Mouse (Mus musculus) ovary, adult 18-20 months (tissue): ENCODE measurements around the gene Olfr1389.
"Not testable (repeated sequence)": the region's sequence is repeated elsewhere in the genome, so short reads cannot be mapped to it uniquely, and the experiment has no call there.

Source experiments
- DNase-seq: peaks from one replicate; pipeline ENCODE4 v3.0.0; 2022; ENCODE audit warnings: low spot score, mixed read lengths

Olfr1389 gene

DNA sequence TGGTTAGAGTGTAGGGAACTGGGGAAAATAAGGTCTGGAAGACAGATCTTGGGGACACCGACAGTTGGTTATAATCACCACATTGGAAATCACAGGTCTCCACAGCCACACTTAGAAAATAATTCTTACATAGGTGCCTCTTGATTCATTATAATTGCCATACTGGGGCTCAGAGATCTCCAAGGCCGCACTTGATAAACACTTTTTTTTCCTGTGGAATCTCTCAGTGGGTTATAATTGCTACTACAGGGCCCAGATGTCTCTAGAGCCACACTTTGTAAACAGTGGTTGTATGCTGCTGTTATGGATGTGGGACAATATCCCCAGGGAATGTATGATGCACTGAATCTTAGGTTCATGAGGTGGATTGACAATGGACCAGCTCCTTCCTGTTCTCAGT, at the start of gene Olfr1389:
Olfr1389 (plus strand) TSS at position 301 of the 400 bp plus-strand sequence.
- DNase-seq = no peak

DNA sequence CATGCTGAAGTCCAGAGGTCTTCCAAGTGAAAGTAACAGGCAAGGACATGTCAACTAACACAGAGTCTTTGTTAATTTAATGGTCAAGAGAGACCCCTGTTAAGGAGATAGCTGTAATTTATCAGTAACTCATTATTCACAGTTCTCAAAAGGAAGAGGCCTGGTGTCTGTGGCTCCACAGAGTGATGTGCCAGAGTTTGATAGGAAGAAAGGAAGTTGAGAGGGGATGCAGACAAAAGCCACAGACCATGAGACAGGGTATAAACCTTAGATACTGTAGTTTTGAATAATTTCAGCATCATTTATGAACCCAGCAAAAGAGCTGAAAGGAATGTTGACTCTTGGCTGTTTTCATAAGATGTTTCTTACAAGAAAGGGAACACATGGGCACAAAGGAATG, 39.7 kb upstream of the Olfr1389 start:
- DNase-seq = no peak

DNA sequence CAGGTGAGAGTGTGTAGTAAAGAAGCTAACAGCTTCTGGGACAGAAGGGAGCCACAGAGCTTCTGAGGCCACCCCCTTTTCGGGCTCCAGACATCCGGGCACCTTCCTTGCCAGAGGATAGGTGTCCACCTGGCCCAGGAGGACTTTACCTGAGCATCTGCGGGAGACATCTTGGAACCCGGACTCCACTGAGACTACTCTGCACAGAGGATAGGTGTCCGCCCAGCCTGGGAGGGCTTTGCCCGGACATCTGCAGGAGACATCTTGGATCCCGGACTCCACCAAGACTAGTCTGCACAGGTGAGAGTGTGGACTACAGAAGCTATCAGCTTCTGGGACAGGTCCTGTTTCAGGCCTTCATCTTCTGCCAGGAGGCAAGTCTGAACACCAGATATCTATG, 36.7 kb upstream of the Olfr1389 start:
- not testable (repeated sequence) for DNase-seq

DNA sequence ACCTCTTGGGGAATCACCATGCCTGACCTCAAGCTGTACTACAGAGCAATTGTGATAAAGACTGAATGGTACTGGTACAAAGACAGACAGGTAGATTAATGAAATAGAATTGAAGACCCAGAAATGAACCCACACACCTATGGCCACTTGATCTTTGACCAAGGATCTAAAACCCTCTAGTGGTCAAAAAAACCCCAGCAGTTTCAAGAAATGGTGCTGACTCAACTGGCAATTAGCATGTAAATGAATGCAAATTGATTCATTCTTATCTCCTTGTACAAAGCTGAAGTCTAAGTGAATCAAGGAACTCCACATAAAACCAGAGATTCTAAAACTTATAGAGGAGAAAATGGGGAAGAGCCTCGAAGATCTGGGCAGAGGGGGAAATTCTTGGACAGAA, 30.2 kb upstream of the Olfr1389 start:
- DNase-seq = not testable (repeated sequence)

DNA sequence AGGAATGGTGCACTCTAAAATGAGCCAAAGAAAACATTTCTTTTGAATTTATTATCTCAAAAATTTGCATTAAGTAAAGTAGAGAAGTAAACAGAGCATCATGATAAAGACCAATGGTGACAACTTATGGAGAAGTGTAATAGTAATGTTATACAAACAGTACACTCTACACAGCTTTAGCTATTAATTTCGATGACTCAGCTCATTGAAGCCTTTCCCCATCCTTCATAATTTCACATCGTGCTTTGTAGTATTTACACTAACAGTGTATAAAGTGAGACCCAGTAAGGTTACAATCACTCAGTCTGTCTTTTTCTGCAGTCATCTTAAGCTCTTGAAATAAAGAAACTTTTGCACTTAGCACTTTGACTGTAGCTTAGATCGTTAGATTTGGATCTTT, 16.1 kb upstream of the Olfr1389 start:
- DNase-seq = no peak

DNA sequence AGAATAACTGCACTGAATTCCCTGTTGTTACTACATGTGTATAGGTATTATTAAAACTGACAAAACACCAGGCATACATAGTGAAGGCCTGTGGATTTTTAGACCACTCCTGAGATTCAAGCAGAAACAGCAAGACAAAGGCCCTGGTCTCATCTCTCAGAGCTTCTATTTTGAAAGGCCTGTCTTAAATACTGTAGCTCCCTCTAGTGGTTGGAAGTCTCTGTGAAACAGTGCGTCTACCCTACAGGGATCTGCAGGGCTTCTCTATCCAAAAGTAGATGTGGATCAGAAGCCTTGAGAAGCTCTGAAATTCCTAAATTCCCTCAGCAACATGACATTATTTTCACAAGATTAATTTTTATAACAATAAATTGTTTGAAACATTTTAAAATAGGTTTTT, 12.3 kb upstream of the Olfr1389 start:
- no peak for DNase-seq

DNA sequence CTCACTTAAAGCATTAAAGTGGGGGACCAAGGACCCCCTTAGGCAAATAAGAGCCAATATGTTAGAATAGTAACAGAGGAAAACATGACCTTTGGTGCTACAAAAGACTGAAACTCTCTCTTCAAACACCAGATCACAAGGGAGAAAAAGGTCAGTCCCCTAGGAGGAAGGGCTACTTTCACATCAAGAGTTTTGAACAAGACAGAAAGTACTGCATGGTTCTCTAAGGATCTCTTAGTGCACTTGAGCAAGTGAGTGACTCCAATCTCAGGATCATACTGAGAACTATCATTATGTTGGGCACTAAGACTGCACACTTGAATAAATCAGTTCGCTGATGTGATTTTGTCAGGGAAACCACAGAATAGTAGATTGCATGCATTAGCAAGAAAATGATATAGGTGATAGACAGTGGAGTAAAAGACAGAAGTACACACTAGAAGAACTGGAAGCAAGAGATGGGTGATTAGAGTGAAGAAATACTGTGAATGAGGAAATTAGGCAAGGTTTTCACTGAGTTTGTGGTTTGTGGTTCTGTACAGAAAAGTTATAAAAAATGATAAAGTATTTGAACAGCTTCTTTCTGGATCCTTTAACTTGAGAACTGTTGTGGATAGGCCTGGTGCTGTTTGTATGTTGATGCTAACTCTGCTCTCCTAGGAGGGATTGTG, 2.5 kb downstream of the Olfr1389 start:
- no peak for DNase-seq

DNA sequence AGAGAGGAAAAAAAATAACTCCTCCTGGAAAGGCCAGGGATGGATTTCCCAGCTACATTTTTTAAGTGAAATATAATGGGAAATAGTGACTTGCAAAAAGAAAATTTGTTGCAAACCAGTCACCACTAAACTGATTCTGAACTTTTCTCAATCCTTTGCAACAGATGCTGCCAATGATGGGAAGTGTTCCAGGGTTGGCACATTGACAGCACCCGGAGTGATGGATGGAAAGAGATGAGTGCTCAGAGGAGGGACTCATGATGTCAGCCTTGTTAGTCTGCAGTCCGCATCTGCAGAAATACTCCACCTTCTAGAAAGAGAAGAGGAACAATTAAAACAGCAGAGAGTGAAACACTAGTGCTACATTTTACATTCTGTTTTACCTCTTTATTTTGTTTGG, 6.8 kb downstream of the Olfr1389 start:
- no peak for DNase-seq

DNA sequence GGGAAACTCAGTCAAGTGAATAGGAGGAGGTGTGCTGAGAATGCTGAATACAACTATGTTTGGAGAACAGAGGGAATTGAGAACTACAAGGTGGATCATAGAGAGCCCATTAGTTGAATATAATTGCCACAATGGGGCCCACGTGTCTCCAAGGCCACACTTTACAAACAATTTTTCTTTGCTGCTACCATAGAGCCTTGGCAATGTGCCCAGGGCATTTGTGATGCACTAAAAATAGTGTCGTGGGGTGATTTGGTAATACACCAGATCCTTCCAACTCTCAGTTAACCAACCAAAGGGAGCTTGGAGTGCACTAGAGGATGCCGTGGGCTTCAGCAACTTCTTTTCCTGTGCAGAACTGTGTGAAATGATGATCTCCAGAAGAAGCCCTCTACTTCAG, 13.5 kb downstream of the Olfr1389 start, which contains the start of gene Olfr1388:
Olfr1388 (plus strand) TSS at position 214 of the 400 bp plus-strand sequence.
- no peak for DNase-seq

DNA sequence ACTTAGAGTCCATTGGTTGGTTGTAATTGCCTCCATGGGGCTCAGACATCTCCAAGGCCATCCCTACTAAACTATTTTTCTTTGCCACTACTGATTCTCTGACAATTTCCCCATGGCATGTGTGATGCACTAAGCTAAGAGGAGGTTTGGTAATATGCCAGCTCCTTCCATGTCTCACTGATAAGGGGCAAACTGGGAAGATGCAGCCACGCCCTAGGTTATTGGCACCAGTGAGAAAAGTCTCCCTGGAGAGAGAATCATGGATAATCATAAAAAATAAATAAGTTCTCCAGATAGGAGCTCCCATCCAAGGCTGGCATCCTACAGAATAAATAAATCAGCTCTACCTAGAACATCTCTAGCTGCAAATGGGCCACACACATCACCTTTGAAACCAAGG, 32.2 kb downstream of the Olfr1389 start, which contains the start of gene Olfr1387:
Olfr1387 (plus strand) TSS at position 301 of the 400 bp plus-strand sequence.
- no peak for DNase-seq

DNA sequence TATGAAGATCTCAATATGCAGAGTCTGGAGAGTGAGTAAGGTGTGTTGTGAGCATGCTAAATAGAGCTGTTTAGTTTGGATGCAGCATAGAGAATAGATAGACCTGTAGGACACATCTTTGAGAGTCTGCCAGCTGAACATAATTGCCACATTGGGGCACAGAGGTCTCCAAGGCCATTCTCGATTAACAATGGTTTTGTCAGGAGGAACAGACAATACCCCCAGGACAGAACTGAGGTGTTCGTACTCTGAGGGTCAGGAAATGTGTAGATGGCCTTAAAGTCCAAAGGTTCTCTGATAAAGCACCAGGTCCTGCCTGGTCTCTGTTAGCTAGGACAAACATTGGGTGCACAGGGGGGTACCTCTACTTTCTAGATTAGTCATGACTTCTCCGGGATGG, 41.9 kb downstream of the Olfr1389 start, which contains the start of gene Olfr1386:
Olfr1386 (plus strand) TSS at position 301 of the 400 bp plus-strand sequence.
- not testable (repeated sequence) for DNase-seq
